Mouse (Mus musculus) limb, embryonic 10.5 days (tissue): Measurements from ENCODE around the gene Slc48a1. TPM values are rescaled to one million over a fixed set of nuclear protein-coding genes. Genes with fewer than 3 reads are reported as not detected.

Experiments
- DNase-seq: peaks from one replicate; pipeline ENCODE4 v3.0.0-alpha.2; 2017; ENCODE audit warnings: low spot score
- H3K27ac ChIP-seq: fragments of 300-500 bp; sonication (generic); 2 replicates; pipeline ENCODE4 v1.5.1; 2016; ENCODE audit warnings: mild to moderate bottlenecking
- H3K27me3 ChIP-seq: fragments of 300-500 bp; sonication (generic); 2 replicates; pipeline ENCODE4 v1.6.1; 2016; ENCODE audit warnings: low read depth, mild to moderate bottlenecking; ENCODE audit not compliant: poor library complexity, severe bottlenecking
- H3K36me3 ChIP-seq: fragments of 300-500 bp; sonication (generic); 2 replicates; pipeline ENCODE4 v1.6.1; 2016; ENCODE audit warnings: mild to moderate bottlenecking, moderate library complexity
- H3K4me1 ChIP-seq: fragments of 300-500 bp; sonication (generic); 2 replicates; pipeline ENCODE4 v1.6.1; 2016
- H3K4me3 ChIP-seq: fragments of 300-500 bp; sonication (generic); 2 replicates; pipeline ENCODE4 v1.5.1; 2016; ENCODE audit warnings: mild to moderate bottlenecking, moderate library complexity
- H3K9me3 ChIP-seq: fragments of 300-500 bp; sonication (generic); replicated peaks from 2 replicates; pipeline ENCODE4 v1.6.1; 2016; ENCODE audit warnings: mild to moderate bottlenecking
- WGBS: fragments of 180-500 bp; shearing (Covaris S2); methylation state at CpG from one replicate; pipeline ENCODE4 v1.1.7; 2016; 5-methylcytosine and 5-hydroxymethylcytosine counted together
- polyA plus RNA-seq: library from polyadenylated mRNA; unstranded; fragments of >200 nt; fragmentation: Nextera tagmentation; extraction: Ambion mirVana; gene quantifications from 2 replicates; pipeline ENCODE4 v1.2.1, GENCODE M21; 2016

Gene Slc48a1
- polyA plus RNA-seq, 1 experiment from 2014 or later, result 23.5 TPM

- DNase-seq, result no peak
- Histone ChIP-seq H3K4me3 (peak overlapping the region; percentile 80), H3K36me3 (peaks cover 18% of the 10 kb centered on the region), H3K9me3 (no peaks in the 10 kb centered on the region), H3K27ac (peak overlapping the region; percentile 70), H3K27me3 (0 out of 2 replicates have a peak, but pooled peaks cover 12% of the 10 kb centered on the region), H3K4me1 (peaks cover 89% of the 10 kb centered on the region)
- 71% methylated on average over 6 of the region's 6 CpGs for WGBS
Measured at GRCm38 (mm10) chr15:97828221-97828842, 50.0 kb downstream of the Slc48a1 start.

- H3K9me3 ChIP-seq, result no peaks in the 10 kb centered on the region
- no peak for DNase-seq
- peak overlapping the region; percentile 80 for H3K4me3 ChIP-seq
- 0 out of 2 replicates have a peak, but pooled peaks cover 12% of the 10 kb centered on the region for H3K27me3 ChIP-seq
- peak overlapping the region; percentile 70 for H3K27ac ChIP-seq
- WGBS, result 58% methylated on average over 5 of the region's 5 CpGs
- peaks cover 13% of the 10 kb centered on the region for H3K36me3 ChIP-seq
- H3K4me1 ChIP-seq, result peaks cover 83% of the 10 kb centered on the region
Measured at GRCm38 (mm10) chr15:97828901-97829338, 50.6 kb downstream of the Slc48a1 start.

GRCm38 (mm10) chr15:97829432-97829831, 51.1 kb downstream of the Slc48a1 start:
- no peak for DNase-seq
- peak overlapping the region; percentile 80 for H3K4me3 ChIP-seq
- peaks cover 8% of the 10 kb centered on the region for H3K36me3 ChIP-seq
- WGBS, result 70% methylated on average over 2 of the region's 2 CpGs
- peak overlapping the region; percentile 100 for H3K27ac ChIP-seq
- H3K4me1 ChIP-seq, result peaks cover 78% of the 10 kb centered on the region
- 0 out of 2 replicates have a peak, but pooled peaks cover 12% of the 10 kb centered on the region for H3K27me3 ChIP-seq
- H3K9me3 ChIP-seq, result no peaks in the 10 kb centered on the region

GRCm38 (mm10) chr15:97830253-97830787, 52.0 kb downstream of the Slc48a1 start:
- Histone ChIP-seq H3K36me3 (peaks cover 8% of the 10 kb centered on the region), H3K9me3 (no peaks in the 10 kb centered on the region), H3K4me3 (peak overlapping the region; percentile 80), H3K4me1 (peaks cover 71% of the 10 kb centered on the region), H3K27me3 (0 out of 2 replicates have a peak, but pooled peaks cover 12% of the 10 kb centered on the region), H3K27ac (peak overlapping the region; percentile 100)
- WGBS, result 14% methylated on average over 12 of the region's 12 CpGs
- peak; percentile 46 for DNase-seq

GRCm38 (mm10) chr15:97830788-97831241, 52.5 kb downstream of the Slc48a1 start:
- peak overlapping the region; percentile 80 for H3K4me3 ChIP-seq
- H3K36me3 ChIP-seq, result peaks cover 8% of the 10 kb centered on the region
- H3K9me3 ChIP-seq, result no peaks in the 10 kb centered on the region
- WGBS, result under 1% methylated on average over 38 of the region's 39 CpGs
- H3K4me1 ChIP-seq, result peaks cover 66% of the 10 kb centered on the region
- DNase-seq, result peak; percentile 70
- H3K27ac ChIP-seq, result peak overlapping the region; percentile 100
- 0 out of 2 replicates have a peak, but pooled peaks cover 8% of the 10 kb centered on the region for H3K27me3 ChIP-seq

- DNase-seq, result peak; percentile 83
- H3K36me3 ChIP-seq, result peaks cover 3% of the 10 kb centered on the region
- H3K9me3 ChIP-seq, result no peaks in the 10 kb centered on the region
- peak overlapping the region; percentile 100 for H3K27ac ChIP-seq
- 0 out of 2 replicates have a peak, but pooled peaks cover 2% of the 10 kb centered on the region for H3K27me3 ChIP-seq
- peaks cover 65% of the 10 kb centered on the region for H3K4me1 ChIP-seq
- under 1% methylated on average over 74 of the region's 84 CpGs for WGBS
- peak overlapping the region; percentile 80 for H3K4me3 ChIP-seq
Measured at GRCm38 (mm10) chr15:97831242-97831986, 53.1 kb downstream of the Slc48a1 start.

GRCm38 (mm10) chr15:97831987-97832640, 53.8 kb downstream of the Slc48a1 start:
- peak overlapping the region; percentile 100 for H3K27ac ChIP-seq
- DNase-seq, result peak; percentile 55
- no peaks in the 10 kb centered on the region for H3K36me3 ChIP-seq
- no peaks in the 10 kb centered on the region for H3K27me3 ChIP-seq
- H3K4me3 ChIP-seq, result peak overlapping the region; percentile 80
- 6% methylated on average over 10 of the region's 10 CpGs for WGBS
- peaks cover 65% of the 10 kb centered on the region for H3K4me1 ChIP-seq
- no peaks in the 10 kb centered on the region for H3K9me3 ChIP-seq

GRCm38 (mm10) chr15:97832764-97833479, 54.6 kb downstream of the Slc48a1 start:
- H3K4me1 ChIP-seq, result peaks cover 68% of the 10 kb centered on the region
- no peaks in the 10 kb centered on the region for H3K27me3 ChIP-seq
- no peaks in the 10 kb centered on the region for H3K36me3 ChIP-seq
- H3K9me3 ChIP-seq, result no peaks in the 10 kb centered on the region
- peak overlapping the region; percentile 100 for H3K27ac ChIP-seq
- DNase-seq, result no peak
- 70% methylated on average over 9 of the region's 9 CpGs for WGBS
- peak overlapping the region; percentile 80; the same call in 1 of the 2 replicates for H3K4me3 ChIP-seq

- H3K4me1 ChIP-seq, result peaks cover 65% of the 10 kb centered on the region
- H3K9me3 ChIP-seq, result no peaks in the 10 kb centered on the region
- no peak for DNase-seq
- H3K36me3 ChIP-seq, result no peaks in the 10 kb centered on the region
- no peaks in the 10 kb centered on the region for H3K27me3 ChIP-seq
- 52% methylated on average over 17 of the region's 17 CpGs for WGBS
- H3K27ac ChIP-seq, result no peak overlapping the region
- H3K4me3 ChIP-seq, result no peak overlapping the region
Measured at GRCm38 (mm10) chr15:97836153-97836893, 58.0 kb downstream of the Slc48a1 start.

GRCm38 (mm10) chr15:97836894-97837247, 58.6 kb downstream of the Slc48a1 start:
- H3K36me3 ChIP-seq, result no peaks in the 10 kb centered on the region
- WGBS, result 71% methylated on average over 8 of the region's 8 CpGs
- H3K9me3 ChIP-seq, result no peaks in the 10 kb centered on the region
- no peak for DNase-seq
- H3K27ac ChIP-seq, result no peak overlapping the region
- H3K4me1 ChIP-seq, result peaks cover 61% of the 10 kb centered on the region
- no peaks in the 10 kb centered on the region for H3K27me3 ChIP-seq
- H3K4me3 ChIP-seq, result no peak overlapping the region

GRCm38 (mm10) chr15:97837491-97838061, 59.3 kb downstream of the Slc48a1 start:
- H3K27me3 ChIP-seq, result no peaks in the 10 kb centered on the region
- WGBS, result 12% methylated on average over 8 of the region's 8 CpGs
- peaks cover 54% of the 10 kb centered on the region for H3K4me1 ChIP-seq
- H3K9me3 ChIP-seq, result no peaks in the 10 kb centered on the region
- H3K27ac ChIP-seq, result peak overlapping the region; percentile 30
- DNase-seq, result no peak
- H3K36me3 ChIP-seq, result no peaks in the 10 kb centered on the region
- peak overlapping the region; percentile 8; the same call in 1 of the 2 replicates for H3K4me3 ChIP-seq
